ENCODE assay signal across 8 mouse cellular contexts in genomic region chr1:60098024-60098781, GRCm38 (mm10). TPM values are rescaled to one million over a fixed set of nuclear protein-coding genes. Genes with fewer than 3 reads are reported as not detected.
DNase-seq lines count a peak whose midpoint lies in the region; ATAC-seq and TF ChIP-seq lines count a peak whose summit lies in the region.

TSS of gene Carf (plus strand) at chr1:60098247.
TSS of gene Wdr12 (minus strand) at chr1:60098645.

- H3K27ac ChIP-seq in cortical plate, adult 2 months (ENCODE audit: insufficient read depth, low read length), result peak within 1 kb of the TSS; percentile 42

- peak; percentile 88 for TF ChIP-seq POLR2A in cortical plate, adult 2 months (IDR thresholded peaks at IDR 0.05; ENCODE audit: extremely low read depth, insufficient read depth, low read length)

- H3K9me3 ChIP-seq in megakaryocyte, embryonic 14.5 days, result no peaks in the 10 kb centered on the region

- TF ChIP-seq CTCF in cortical plate, adult 2 months (IDR thresholded peaks at IDR 0.05; ENCODE audit: extremely low read depth, insufficient read depth, low read length), result no peak

- peak; percentile 77 for ATAC-seq in activated CD4-positive, CD25-positive, alpha-beta regulatory T cell, adult 4 months

- H3K4me3 ChIP-seq in cortical plate, adult 2 months (ENCODE audit: insufficient read depth, low read length), result peak within 1 kb of the TSS; percentile 66
- peak within 1 kb of the TSS; percentile 96 for H3K4me3 ChIP-seq in megakaryocyte, embryonic 14.5 days (replicated peaks)

- no peaks in the 10 kb centered on the region for H3K4me1 ChIP-seq in cortical plate, adult 2 months (ENCODE audit: control insufficient read depth, insufficient read depth, low read length)
- H3K4me1 ChIP-seq in megakaryocyte, embryonic 14.5 days, result peaks cover 22% of the 10 kb centered on the region; the same call in 1 of the 2 replicates

- peaks cover 17% of the 10 kb centered on the region for H3K36me3 ChIP-seq in megakaryocyte, embryonic 14.5 days (replicated peaks; ENCODE audit: low read length)

- no peaks in the 10 kb centered on the region for H3K27me3 ChIP-seq in megakaryocyte, embryonic 14.5 days (replicated peaks)

- peak; percentile 91 to 93 for DNase-seq in gastrocnemius, adult 8-10 months (ENCODE audit: low spot score in 2 of 2)
- peak; percentile 96 for DNase-seq in hindlimb bud, embryonic 11.5 days (ENCODE audit: extremely low spot score, low read depth, low spot score)
- peak; percentile 94 to 97 for DNase-seq in left cerebral cortex, adult 8-10 months (ENCODE audit: low spot score in 2 of 2)
- peak; percentile 99 for DNase-seq in right cerebral cortex, postnatal 10 days (ENCODE audit: low spot score in 2 of 2)
- DNase-seq in urinary bladder, postnatal 25 days (ENCODE audit: low spot score), result peak; percentile 93

RNA-seq across cellular contexts. Expression of gene Carf, which starts in this region (rescaled TPM):
- polyA plus RNA-seq in activated CD4-positive, CD25-positive, alpha-beta regulatory T cell, adult 4 months (2017; shearing (Covaris generic)), result 1 to 10 TPM; 6.8 to 8.7 TPM
- polyA plus RNA-seq in cortical plate, adult 2 months (2012; rRNA removed), result 11.0 and 11.3 TPM in 2 replicates
- 1 to 10 TPM; 5.3 to 8.2 (median 6.5) TPM for total RNA-seq in gastrocnemius, adult 8-10 months (2022)
- total RNA-seq in left cerebral cortex, adult 8-10 months (2022), result 10 to 100 TPM; 22.7 to 30.4 (median 27.3) TPM
- 0.69 TPM in 1 of 2 replicates, not detected in the other for polyA plus RNA-seq in megakaryocyte, embryonic 14.5 days (2012; ENCODE audit: insufficient read depth, low replicate concordance)

RNA-seq across cellular contexts. Expression of gene Wdr12, which starts in this region (rescaled TPM):
- 10 to 100 TPM; 50.5 to 50.8 TPM for polyA plus RNA-seq in activated CD4-positive, CD25-positive, alpha-beta regulatory T cell, adult 4 months (2017; shearing (Covaris generic))
- polyA plus RNA-seq in cortical plate, adult 2 months (2012; rRNA removed), result 21.9 and 22.4 TPM in 2 replicates
- total RNA-seq in gastrocnemius, adult 8-10 months (2022), result 10 to 100 TPM; 11.7 to 14.7 (median 13.3) TPM
- 10 to 100 TPM; 31.5 to 34.9 (median 32.4) TPM for total RNA-seq in left cerebral cortex, adult 8-10 months (2022)
- 0.83 TPM in 1 of 2 replicates, not detected in the other for polyA plus RNA-seq in megakaryocyte, embryonic 14.5 days (2012; ENCODE audit: insufficient read depth, low replicate concordance)

Comparison
In these comparisons a context has a peak if more than half of its experiments do, and no peak if none do; other contexts are left out.
1. Peak in every context shown above with its lines: DNase-seq, ATAC-seq, H3K4me3 ChIP-seq and H3K27ac ChIP-seq.
2. RNA of gene Wdr12 (polyA plus RNA-seq): 50.5 to 50.8 TPM in activated CD4-positive, CD25-positive, alpha-beta regulatory T cell, adult 4 months and 21.9 to 22.4 TPM in cortical plate, adult 2 months; 0.83 TPM in megakaryocyte, embryonic 14.5 days; every median in the first group is over 10 times any median in the second.